Mouse (Mus musculus) heart, postnatal 25 days (tissue): ENCODE data around the gene Rab17. TPM values are rescaled to one million over a fixed set of nuclear protein-coding genes. Genes with fewer than 3 reads are reported as not detected.
A peak's percentile ranks its signal among the peaks of the same experiment; 100 is the strongest.

Source experiments
- DNase-seq: peaks from one replicate; pipeline ENCODE4 v3.0.0; 2022; ENCODE audit warnings: low spot score
- intact Hi-C: fragments of 180-260 bp; cut with DNase I; formaldehyde crosslinking; loops from one replicate; pipeline ENCODE4 v1.15.1; 2025
- total RNA-seq, 2 experiments: library from RNA; stranded (reverse); gene quantifications; 2 replicates each; pipeline ENCODE4 v1.2.3; 2021

Gene Rab17
- total RNA-seq, 2 experiments from 2014 or later = 2.1 to 3.2 TPM

- intact Hi-C loops = no loop called here
- no peak for DNase-seq
These were observed 22.2 kb downstream of the Rab17 start for GRCm38 (mm10) chr1:90947252-90947651.

GRCm38 (mm10) chr1:90945171-90945570 lies 24.3 kb downstream of the Rab17 start:
- DNase-seq = no peak
- intact Hi-C loops = no loop called here

GRCm38 (mm10) chr1:90939980-90940379 lies 29.5 kb downstream of the Rab17 start:
- DNase-seq = no peak
- intact Hi-C loops = no loop called here

- DNase-seq = no peak
- intact Hi-C loops = no loop called here
These were observed 32.5 kb downstream of the Rab17 start for GRCm38 (mm10) chr1:90936990-90937389.

GRCm38 (mm10) chr1:90933001-90933400 lies 36.5 kb downstream of the Rab17 start:
- DNase-seq = no peak
- intact Hi-C loops = no loop called here

- intact Hi-C loops = loop anchor here (1.0 to 5.0 kb wide), 2 partner anchors 29 to 309 kb away; no protein-coding TSS in a partner anchor
These were observed 40.9 kb downstream of the Rab17 start for GRCm38 (mm10) chr1:90928575-90928934.

GRCm38 (mm10) chr1:90927929-90928574 lies 41.4 kb downstream of the Rab17 start:
- intact Hi-C loops = loop anchor here (1.0 to 5.0 kb wide), 2 partner anchors 29 to 309 kb away; no protein-coding TSS in a partner anchor
- no peak for DNase-seq

More at GRCm38 (mm10) chr1:90928575-90928934, 40.9 kb downstream of the Rab17 start:
- DNase-seq = peak; percentile 55

- no peak for DNase-seq
- intact Hi-C loops = loop anchor here (5.0 kb wide), 1 partner anchor 310 kb away; no protein-coding TSS in a partner anchor
These were observed 42.2 kb downstream of the Rab17 start for GRCm38 (mm10) chr1:90927308-90927707.

- intact Hi-C loops = loop anchor here (5.0 kb wide), 1 partner anchor 311 kb away; no protein-coding TSS in a partner anchor
- DNase-seq = no peak
These were observed 43.4 kb downstream of the Rab17 start for GRCm38 (mm10) chr1:90926030-90926429.

GRCm38 (mm10) chr1:90921687-90922086 lies 47.8 kb downstream of the Rab17 start:
- DNase-seq = no peak
- intact Hi-C loops = no loop called here

- intact Hi-C loops = no loop called here
- no peak for DNase-seq
These were observed 52.0 kb downstream of the Rab17 start for GRCm38 (mm10) chr1:90917509-90917908.

GRCm38 (mm10) chr1:90914948-90915569 lies 54.4 kb downstream of the Rab17 start, which contains the start of gene Mlph:
Mlph (plus strand) TSS chr1:90915085.
- intact Hi-C loops = no loop called here
- peak; percentile 23 for DNase-seq

GRCm38 (mm10) chr1:90913231-90913630 lies 56.2 kb downstream of the Rab17 start:
- no peak for DNase-seq
- intact Hi-C loops = no loop called here

- intact Hi-C loops = loop anchor here (5.0 kb wide), 1 partner anchor 257 kb away; no protein-coding TSS in a partner anchor
- peak; percentile 71 for DNase-seq
These were observed 59.8 kb downstream of the Rab17 start for GRCm38 (mm10) chr1:90909631-90910152.

GRCm38 (mm10) chr1:90909161-90909560 lies 60.3 kb downstream of the Rab17 start:
- DNase-seq = no peak
- intact Hi-C loops = loop anchor here (5.0 kb wide), 1 partner anchor 257 kb away; no protein-coding TSS in a partner anchor

Other genes with a start within 250 kb of the Rab17 start
- 10 to 100 TPM; 55.9 to 70.0 TPM for gene Col6a3, start 125.7 kb downstream of the Rab17 start, total RNA-seq
- gene Mlph, start 54.6 kb downstream of the Rab17 start, total RNA-seq = under 1 TPM; 0.87 to 0.99 TPM
- not detected for gene Prlh, start 16.6 kb downstream of the Rab17 start, total RNA-seq
- 10 to 100 TPM; 81.3 to 98.0 TPM for gene Lrrfip1, start 29.1 kb upstream of the Rab17 start, total RNA-seq
- gene Rbm44, start 175.4 kb upstream of the Rab17 start, total RNA-seq = under 1 TPM in 1 of 2 experiments, not detected in 1; 0.10 TPM
- gene Ramp1, start 210.2 kb upstream of the Rab17 start, total RNA-seq = 10 to 100 TPM in 1 of 2 experiments, 1 to 10 TPM in 1; 7.7 to 10.1 TPM